ENCODE assay signal across 9 mouse cellular contexts in genomic region chr2:24502963-24503471, GRCm38 (mm10). TPM values are rescaled to one million over a fixed set of nuclear protein-coding genes. Genes with fewer than 3 reads are reported as not detected.
DNase-seq lines count a peak whose midpoint lies in the region; ATAC-seq and TF ChIP-seq lines count a peak whose summit lies in the region.
"Had no signal": no experiment of that assay in that cellular context is flagged by ENCODE, and none has a peak within 500 bp of the region (broad histone marks: within the 10 kb centered on the region; RNA-seq: fewer than 3 reads in every experiment).

No protein-coding gene starts in this region.

- no peaks in the 10 kb centered on the region for H3K79me2 ChIP-seq in heart, adult 2 months (replicated peaks; ENCODE audit: control insufficient read depth, insufficient read depth, low read length)

- no peak overlapping the region for H3K9ac ChIP-seq in heart, adult 2 months (ENCODE audit: low read depth, low read length)
- H3K9ac ChIP-seq in midbrain, embryonic 11.5 days (ENCODE audit: low read length), result no peak overlapping the region

- peak; percentile 19 for DNase-seq in 3134 (ENCODE audit: extremely low read depth, insufficient read length, low spot score)
- peak; percentile 94 for DNase-seq in R1 (ENCODE audit: low read depth, low spot score)
- peak; percentile 27 to 36 for DNase-seq in heart, adult 2 months
- DNase-seq in kidney, adult 9 months, result peak; percentile 70
- peak; percentile 93 for DNase-seq in midbrain, embryonic 11.5 days (ENCODE audit: low spot score, missing footprints)
- no peak for DNase-seq in gastrocnemius, adult 2 months
- DNase-seq in cerebellum, postnatal 14 days, result no peak
- no peak for DNase-seq in layer of hippocampus, adult 9-10 months (ENCODE audit: low spot score)

- no peaks in the 10 kb centered on the region for H3K27me3 ChIP-seq in heart, adult 2 months (ENCODE audit: control insufficient read depth, insufficient read depth, low read length)
- H3K27me3 ChIP-seq in midbrain, embryonic 11.5 days (ENCODE audit: control insufficient read depth, insufficient read depth, low read length), result peaks cover 29% of the 10 kb centered on the region

- H3K27ac ChIP-seq in heart, adult 2 months, result no peak overlapping the region
- no peak overlapping the region for H3K27ac ChIP-seq in midbrain, embryonic 11.5 days (ENCODE audit: low read depth, low read length)
- no peak overlapping the region for H3K27ac ChIP-seq in gastrocnemius, adult 2 months

- H3K4me1 ChIP-seq in heart, adult 2 months (ENCODE audit: control insufficient read depth, insufficient read depth, low read length), result peaks cover 2% of the 10 kb centered on the region
- peaks cover 15% of the 10 kb centered on the region for H3K4me1 ChIP-seq in midbrain, embryonic 11.5 days (ENCODE audit: control insufficient read depth, insufficient read depth, low read length)

- intact Hi-C loops in heart, adult 2 months (cut with DNase I), result no loop called here
- intact Hi-C loops in gastrocnemius, adult 2 months (cut with DNase I), result no loop called here

- no peaks in the 10 kb centered on the region for H3K36me3 ChIP-seq in heart, adult 2 months (ENCODE audit: control insufficient read depth, insufficient read depth, low read length)
- no peaks in the 10 kb centered on the region for H3K36me3 ChIP-seq in midbrain, embryonic 11.5 days (ENCODE audit: control insufficient read depth, insufficient read depth, low read length)

- no peak for TF ChIP-seq POLR2A in heart, adult 2 months (IDR thresholded peaks at IDR 0.05; ENCODE audit: insufficient read depth, low read depth, low read length)

- no peak overlapping the region for H3K4me3 ChIP-seq in heart, adult 2 months
- H3K4me3 ChIP-seq in midbrain, embryonic 11.5 days (ENCODE audit: low read depth, low read length), result no peak overlapping the region
- no peak overlapping the region for H3K4me3 ChIP-seq in gastrocnemius, adult 2 months

- TF ChIP-seq EP300 in heart, adult 2 months (IDR thresholded peaks at IDR 0.05; ENCODE audit: insufficient read depth, low read depth, low read length), result 0 out of 2 replicates have a peak, but pooled peaks have one; percentile 39

- WGBS in heart, adult 2 months, result 39% methylated on average over 5 of the region's 5 CpGs
- 13% methylated on average over 5 of the region's 5 CpGs for WGBS in midbrain, embryonic 11.5 days

- ATAC-seq in midbrain, embryonic 11.5 days (ENCODE audit: low FRiP score), result peak; percentile 95

- peak overlapping the region; percentile 19 for H3K4me2 ChIP-seq in midbrain, embryonic 11.5 days

- no peaks in the 10 kb centered on the region for H3K9me3 ChIP-seq in midbrain, embryonic 11.5 days (ENCODE audit: control insufficient read depth, low read length)

- no peak for TF ChIP-seq CTCF in heart, adult 2 months (IDR thresholded peaks at IDR 0.05)
- TF ChIP-seq CTCF in gastrocnemius, adult 2 months (IDR thresholded peaks at IDR 0.05), result no peak

RNA-seq across cellular contexts. Expression of gene Pax8, which starts 27.6 kb away (rescaled TPM):
- total RNA-seq in heart, adult 2 months (2021), result not detected
- polyA plus RNA-seq in heart, adult 2 months (2012; rRNA removed), result not detected in 2 replicates
- polyA plus RNA-seq in midbrain, embryonic 11.5 days (2014; fragmentation: Nextera tagmentation; extraction: Ambion mirVana), result 3.1 and 3.4 TPM in 2 replicates
- not detected for total RNA-seq in gastrocnemius, adult 2 months (2021)
- total RNA-seq: layer of hippocampus, postnatal 14 days had no signal

Comparison
In these comparisons a context has a peak if more than half of its experiments do, and no peak if none do; other contexts are left out.
1. DNase-seq: peak in 3134 (single experiment), R1 (single experiment), heart, adult 2 months (2 of 2), kidney, adult 9 months (single experiment) and midbrain, embryonic 11.5 days (single experiment); none in gastrocnemius, adult 2 months (single experiment), cerebellum, postnatal 14 days (0 of 2) and layer of hippocampus, adult 9-10 months (single experiment).